Mouse (Mus musculus) MEL (cell line): ENCODE data around the gene Glmp. TPM values are rescaled to one million over a fixed set of nuclear protein-coding genes. Genes with fewer than 3 reads are reported as not detected.

Source experiments
- DNase-seq: peaks from one replicate; pipeline ENCODE4 v3.0.0; 2011; ENCODE audit warnings: low read depth, low spot score
- H3K27ac ChIP-seq: 2 replicates; pipeline ENCODE4 v1.5.1; 2012; ENCODE audit warnings: low read depth, mild to moderate bottlenecking, control low read depth, low read length, moderate library complexity; ENCODE audit not compliant: control insufficient read depth
- H3K27me3 ChIP-seq, 2 experiments: fragments of 150-350 bp in 1 of 2; sonication (generic) in 1 of 2; 2 replicates each; pipeline ENCODE4 v1.6.1; 2012; ENCODE audit warnings: low read length in 2 of 2, mild to moderate bottlenecking in 2 of 2, improper control_type of control experiment in 1 of 2, moderate library complexity in 1 of 2; ENCODE audit not compliant: insufficient read depth in 2 of 2, control insufficient read depth in 1 of 2
- H3K36me3 ChIP-seq, 2 experiments: 2 replicates each; pipeline ENCODE4 v1.6.1; 2012 to 2014; ENCODE audit warnings: low read length in 2 of 2, improper control_type of control experiment in 1 of 2, inconsistent platforms in 1 of 2, mild to moderate bottlenecking in 1 of 2; ENCODE audit not compliant: insufficient read depth in 2 of 2, control insufficient read depth in 1 of 2
- H3K4me1 ChIP-seq, 2 experiments: fragments of 150-350 bp in 1 of 2; sonication (generic) in 1 of 2; 2 replicates each; pipeline ENCODE4 v1.6.1; 2012; ENCODE audit warnings: low read length in 2 of 2, improper control_type of control experiment in 1 of 2, mild to moderate bottlenecking in 1 of 2; ENCODE audit not compliant: insufficient read depth in 2 of 2, control insufficient read depth in 1 of 2
- H3K4me3 ChIP-seq, 2 experiments: fragments of 150-350 bp in 1 of 2; sonication (generic) in 1 of 2; 2 replicates each; pipeline ENCODE4 v1.5.1; 2012; ENCODE audit warnings: low read depth in 2 of 2, low read length in 2 of 2, mild to moderate bottlenecking in 2 of 2, moderate library complexity in 2 of 2, control low read depth in 1 of 2, improper control_type of control experiment in 1 of 2; ENCODE audit not compliant: control insufficient read depth in 1 of 2, insufficient read depth in 1 of 2
- H3K79me2 ChIP-seq: 2 replicates; pipeline ENCODE4 v1.6.1; 2012; ENCODE audit warnings: mild to moderate bottlenecking, low read length, moderate library complexity; ENCODE audit not compliant: control insufficient read depth, poor library complexity, insufficient read depth
- H3K9ac ChIP-seq: 2 replicates; pipeline ENCODE4 v1.6.1; 2012; ENCODE audit warnings: low read depth, mild to moderate bottlenecking, control low read depth, low read length, moderate library complexity; ENCODE audit not compliant: control insufficient read depth, poor library complexity, severe bottlenecking
- H3K9me3 ChIP-seq: fragments of 150-350 bp; sonication (generic); replicated peaks from 2 replicates; pipeline ENCODE4 v1.6.1; 2012; ENCODE audit warnings: mild to moderate bottlenecking, low read length, improper control_type of control experiment, moderate library complexity; ENCODE audit not compliant: insufficient read depth
- BHLHE40 ChIP-seq: IDR thresholded peaks from 2 replicates; pipeline ENCODE4 v1.6.1; 2012; ENCODE audit warnings: low read depth, mild to moderate bottlenecking, inconsistent platforms, low read length, improper control_type of control experiment, borderline replicate concordance
- CHD2 ChIP-seq: IDR thresholded peaks from 2 replicates; pipeline ENCODE4 v1.6.1; 2011; ENCODE audit warnings: low read length, improper control_type of control experiment
- CTCF ChIP-seq, 3 experiments: IDR thresholded peaks in 2 of 3; conservative IDR thresholded peaks in 1 of 3; 2 replicates each; pipeline ENCODE4 v1.5.1; 2011 to 2012; ENCODE audit warnings: low read length in 3 of 3, low read depth in 2 of 3, mild to moderate bottlenecking in 2 of 3, improper control_type of control experiment in 1 of 3, inconsistent platforms in 1 of 3, mixed read lengths in 1 of 3, moderate library complexity in 1 of 3; ENCODE audit not compliant: control insufficient read depth in 1 of 3, insufficient read depth in 1 of 3, poor library complexity in 1 of 3, severe bottlenecking in 1 of 3
- E2F4 ChIP-seq: IDR thresholded peaks from 2 replicates; pipeline ENCODE4 v1.6.1; 2011; ENCODE audit warnings: low read depth, low read length, improper control_type of control experiment, borderline replicate concordance
- ELF1 ChIP-seq: IDR thresholded peaks from 2 replicates; pipeline ENCODE4 v1.6.1; 2014; ENCODE audit warnings: low read depth, mild to moderate bottlenecking, inconsistent platforms, low read length, improper control_type of control experiment, moderate library complexity
- EP300 ChIP-seq, 2 experiments: IDR thresholded peaks; 2 replicates each; pipeline ENCODE4 v1.6.1; 2011; ENCODE audit warnings: improper control_type of control experiment in 2 of 2, low read length in 2 of 2, low read depth in 1 of 2, mild to moderate bottlenecking in 1 of 2
- GABPA ChIP-seq: IDR thresholded peaks from 2 replicates; pipeline ENCODE4 v1.6.1; 2012; ENCODE audit warnings: low read depth, mild to moderate bottlenecking, inconsistent platforms, low read length, improper control_type of control experiment, moderate library complexity
- GATA1 ChIP-seq: IDR thresholded peaks from 2 replicates; pipeline ENCODE4 v1.6.1; 2011; ENCODE audit warnings: low read depth, low read length, improper control_type of control experiment
- HCFC1 ChIP-seq: IDR thresholded peaks from 2 replicates; pipeline ENCODE4 v1.6.1; 2012; ENCODE audit warnings: low read depth, mild to moderate bottlenecking, inconsistent platforms, low read length, improper control_type of control experiment, moderate library complexity
- JUND ChIP-seq: IDR thresholded peaks from 2 replicates; pipeline ENCODE4 v1.6.1; 2011; ENCODE audit warnings: low read depth, mild to moderate bottlenecking, improper control_type of control experiment, low read length
- KAT2A ChIP-seq: conservative IDR thresholded peaks from 2 replicates; pipeline ENCODE4 v1.6.1; 2012; ENCODE audit warnings: low read depth, low read length, improper control_type of control experiment, inconsistent platforms
- MAFK ChIP-seq: IDR thresholded peaks from 2 replicates; pipeline ENCODE4 v1.6.1; 2011; ENCODE audit warnings: low read depth, mild to moderate bottlenecking, low read length, improper control_type of control experiment, borderline replicate concordance
- MAX ChIP-seq: IDR thresholded peaks from 2 replicates; pipeline ENCODE4 v1.6.1; 2011; ENCODE audit warnings: low read length, improper control_type of control experiment
- MAZ ChIP-seq: IDR thresholded peaks from 2 replicates; pipeline ENCODE4 v1.6.1; 2012; ENCODE audit warnings: low read depth, mild to moderate bottlenecking, inconsistent platforms, low read length, improper control_type of control experiment
- MEF2A ChIP-seq: IDR thresholded peaks from 2 replicates; pipeline ENCODE4 v1.6.1; 2014; ENCODE audit warnings: low read depth, mild to moderate bottlenecking, inconsistent platforms, low read length, improper control_type of control experiment; ENCODE audit not compliant: poor library complexity, insufficient replicate concordance, severe bottlenecking; ENCODE audit errors: extremely low read depth
- MXI1 ChIP-seq: IDR thresholded peaks from 2 replicates; pipeline ENCODE4 v1.6.1; 2011; ENCODE audit warnings: mild to moderate bottlenecking, low read depth, low read length, improper control_type of control experiment
- MYB ChIP-seq: IDR thresholded peaks from 2 replicates; pipeline ENCODE4 v1.6.1; 2011; ENCODE audit warnings: mild to moderate bottlenecking, low read depth, low read length, improper control_type of control experiment
- MYC ChIP-seq: IDR thresholded peaks from 2 replicates; pipeline ENCODE4 v1.6.1; 2011; ENCODE audit warnings: low read depth, mild to moderate bottlenecking, low read length, improper control_type of control experiment, moderate library complexity
- NELFE ChIP-seq: IDR thresholded peaks from 2 replicates; pipeline ENCODE4 v1.6.1; 2011; ENCODE audit warnings: low read depth, low read length, improper control_type of control experiment
- NRF1 ChIP-seq: IDR thresholded peaks from 2 replicates; pipeline ENCODE4 v1.6.1; 2014; ENCODE audit warnings: low read depth, mild to moderate bottlenecking, inconsistent platforms, low read length, improper control_type of control experiment, moderate library complexity; ENCODE audit not compliant: poor library complexity, insufficient read depth, severe bottlenecking
- POLR2A ChIP-seq, 2 experiments: IDR thresholded peaks; 2 replicates each; pipeline ENCODE4 v1.6.1; 2011 to 2012; ENCODE audit warnings: low read length in 2 of 2, mild to moderate bottlenecking in 2 of 2, control low read depth in 1 of 2, improper control_type of control experiment in 1 of 2, low read depth in 1 of 2, moderate library complexity in 1 of 2; ENCODE audit not compliant: control insufficient read depth in 1 of 2, insufficient read depth in 1 of 2, poor library complexity in 1 of 2
- POLR2AphosphoS2 ChIP-seq: IDR thresholded peaks from 2 replicates; pipeline ENCODE4 v1.6.1; 2011; ENCODE audit warnings: low read length, improper control_type of control experiment
- POLR2AphosphoS5 ChIP-seq: IDR thresholded peaks from 2 replicates; pipeline ENCODE4 v1.6.1; 2012; ENCODE audit warnings: low read depth, borderline replicate concordance, mild to moderate bottlenecking, inconsistent platforms, low read length, moderate library complexity, mixed read lengths
- RAD21 ChIP-seq: IDR thresholded peaks from 2 replicates; pipeline ENCODE4 v1.6.1; 2011; ENCODE audit warnings: mild to moderate bottlenecking, low read depth, low read length, improper control_type of control experiment
- RCOR1 ChIP-seq: IDR thresholded peaks from 2 replicates; pipeline ENCODE4 v1.6.1; 2012; ENCODE audit warnings: low read depth, mild to moderate bottlenecking, inconsistent platforms, low read length, improper control_type of control experiment
- SIN3A ChIP-seq: IDR thresholded peaks from 2 replicates; pipeline ENCODE4 v1.6.1; 2012; ENCODE audit warnings: low read length, improper control_type of control experiment, inconsistent platforms
- SMC3 ChIP-seq: IDR thresholded peaks from 2 replicates; pipeline ENCODE4 v1.6.1; 2011; ENCODE audit warnings: low read depth, low read length, improper control_type of control experiment
- TAL1 ChIP-seq: IDR thresholded peaks from 2 replicates; pipeline ENCODE4 v1.6.1; 2012; ENCODE audit warnings: mild to moderate bottlenecking, inconsistent platforms, low read length, moderate library complexity, mixed read lengths
- TCF12 ChIP-seq: IDR thresholded peaks from 2 replicates; pipeline ENCODE4 v1.6.1; 2014; ENCODE audit warnings: low read depth, mild to moderate bottlenecking, inconsistent platforms, low read length, improper control_type of control experiment, moderate library complexity
- UBTF ChIP-seq: IDR thresholded peaks from 2 replicates; pipeline ENCODE4 v1.6.1; 2012; ENCODE audit warnings: low read depth, mild to moderate bottlenecking, inconsistent platforms, low read length, improper control_type of control experiment, moderate library complexity, borderline replicate concordance; ENCODE audit not compliant: insufficient read depth
- USF1 ChIP-seq: IDR thresholded peaks from 2 replicates; pipeline ENCODE4 v1.6.1; 2014; ENCODE audit warnings: low read depth, mild to moderate bottlenecking, inconsistent platforms, low read length, improper control_type of control experiment, moderate library complexity
- USF2 ChIP-seq, 2 experiments: IDR thresholded peaks; 2 replicates each; pipeline ENCODE4 v1.6.1; 2011 to 2012; ENCODE audit warnings: improper control_type of control experiment in 2 of 2, low read length in 2 of 2, borderline replicate concordance in 1 of 2, inconsistent platforms in 1 of 2, low read depth in 1 of 2, mild to moderate bottlenecking in 1 of 2; ENCODE audit not compliant: insufficient read depth in 1 of 2
- ZC3H11A ChIP-seq: IDR thresholded peaks from 2 replicates; pipeline ENCODE4 v1.6.1; 2012; ENCODE audit warnings: low read depth, mild to moderate bottlenecking, inconsistent platforms, low read length, improper control_type of control experiment
- ZKSCAN1 ChIP-seq: IDR thresholded peaks from 2 replicates; pipeline ENCODE4 v1.6.1; 2012; ENCODE audit warnings: low read depth, mild to moderate bottlenecking, inconsistent platforms, low read length, improper control_type of control experiment, moderate library complexity
- ZMIZ1 ChIP-seq: IDR thresholded peaks from 2 replicates; pipeline ENCODE4 v1.6.1; 2012; ENCODE audit warnings: low read depth, mild to moderate bottlenecking, inconsistent platforms, low read length, improper control_type of control experiment, moderate library complexity
- ZNF384 ChIP-seq: IDR thresholded peaks from 2 replicates; pipeline ENCODE4 v1.6.1; 2012; ENCODE audit warnings: low read depth, mild to moderate bottlenecking, inconsistent platforms, low read length, improper control_type of control experiment
- polyA plus RNA-seq, 2 experiments: library from polyadenylated mRNA; stranded (reverse) in 1 of 2; unstranded in 1 of 2; fragments of >175 nt in 1 of 2; fragments of >200 nt in 1 of 2; gene quantifications; 2 replicates each; pipeline versions ENCODE4 v1.2.1 to v1.2.4; 2012; ENCODE audit warnings: low replicate concordance in 2 of 2, low read depth in 1 of 2; ENCODE audit not compliant: insufficient read length in 2 of 2, insufficient read depth in 1 of 2, missing spikeins in 1 of 2
- total RNA-seq: library from RNA; depleted of rRNA; stranded (reverse); fragments of 300-350 nt; gene quantifications from 2 replicates; pipeline ENCODE4 v1.2.3, GENCODE M21; 2012; rRNA removed

Gene Glmp
- total RNA-seq (47.6 and 48.3 TPM in 2 replicates), polyA plus RNA-seq (100 to 1,000 TPM in 1 of 2 experiments, not detected in 1; 181 TPM)

DNA sequence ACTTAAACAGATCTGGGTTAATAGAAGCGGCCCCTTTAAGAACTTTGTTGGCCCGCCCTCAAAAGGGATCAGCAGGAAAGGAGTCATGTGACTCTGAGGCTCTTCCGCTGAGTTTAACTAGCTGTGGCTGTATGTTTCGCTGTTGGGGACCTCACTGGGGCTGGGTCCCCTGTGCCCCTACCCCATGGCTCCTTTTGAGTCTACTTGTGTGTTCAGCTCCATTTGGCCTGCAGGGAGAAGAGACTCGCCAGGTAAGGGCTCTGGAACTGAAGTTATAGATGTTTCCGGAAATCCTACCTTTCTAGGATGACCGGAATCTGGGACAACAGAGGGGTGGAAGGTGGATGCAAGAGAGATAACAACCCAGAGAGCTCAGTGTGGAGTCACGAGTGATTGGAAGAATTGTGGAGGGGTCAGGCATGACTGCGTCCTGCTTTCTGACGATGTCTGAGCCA is at the start of gene Glmp:
TSS of gene Glmp (plus strand) at position 73 of the 455 bp plus-strand sequence.
- Histone ChIP-seq H3K27me3 (no peaks in the 10 kb centered on the region), H3K9me3 (no peaks in the 10 kb centered on the region), H3K4me1 (peaks cover 0 to 13% of the 10 kb centered on the region in 2 experiments; a peak in 3 of 4 replicates), H3K36me3 (peaks cover 2 to 15% of the 10 kb centered on the region in 2 experiments), H3K4me3 (peak within 1 kb of the TSS; percentile 98 to 99), H3K27ac (peak within 1 kb of the TSS; percentile 47), H3K79me2 (peaks cover 12% of the 10 kb centered on the region), H3K9ac (peak within 1 kb of the TSS; percentile 92)
- DNase-seq = peak; percentile 89
- TF ChIP-seq TCF12 (0 out of 2 replicates have a peak, but pooled peaks have one; percentile 20), MEF2A (no peak), ZMIZ1 (peak; percentile 77; the same call in 1 of the 2 replicates), MAFK (no peak), USF1 (peak; percentile 98), EP300 (IDR thresholded peaks at IDR 0.05; ENCODE audit: low read depth in 1 of 2, low read length in 2 of 2) (no peak), RCOR1 (0 out of 2 replicates have a peak, but pooled peaks have one; percentile 30), SIN3A (peak; percentile 99), KAT2A (no peak), ZNF384 (no peak), GABPA (no peak), GATA1 (no peak), MYB (no peak), MYC (no peak), HCFC1 (peak; percentile 85), BHLHE40 (0 out of 2 replicates have a peak, but pooled peaks have one; percentile 65), RAD21 (no peak), TAL1 (no peak), CTCF (IDR thresholded peaks at IDR 0.05 in 2 of 3, conservative IDR thresholded peaks at IDR 0.05 in 1 of 3; ENCODE audit: control insufficient read depth in 1 of 3, insufficient read depth in 1 of 3, low read depth in 2 of 3, low read length in 3 of 3, poor library complexity in 1 of 3, severe bottlenecking in 1 of 3) (no peak), E2F4 (no peak), CHD2 (no peak), POLR2AphosphoS2 (peak; percentile 88), ZKSCAN1 (no peak), POLR2AphosphoS5 (no peak), UBTF (no peak), POLR2A (IDR thresholded peaks at IDR 0.05; ENCODE audit: control insufficient read depth in 1 of 2, insufficient read depth in 1 of 2, low read depth in 1 of 2, low read length in 2 of 2, poor library complexity in 1 of 2) (peak; percentile 67 to 92), ELF1 (peak; percentile 72), JUND (no peak), USF2 (IDR thresholded peaks at IDR 0.05; ENCODE audit: borderline replicate concordance in 1 of 2, insufficient read depth in 1 of 2, low read depth in 1 of 2, low read length in 2 of 2) (peak; percentile 46 to 93; a peak in 3 of 4 replicates), NRF1 (no peak), MXI1 (peak; percentile 64; the same call in 1 of the 2 replicates), MAX (peak; percentile 64; the same call in 1 of the 2 replicates), MAZ (no peak), ZC3H11A (no peak), NELFE (peak; percentile 85), SMC3 (no peak)
